Mouse (Mus musculus) right cerebral cortex, adult 18-20 months (tissue): Measurements from ENCODE around the gene Aff3.

ENCODE experiments used
- DNase-seq: peaks from one replicate; pipeline ENCODE4 v3.0.0; 2022; ENCODE audit warnings: mixed read lengths

Gene Aff3

GRCm38 (mm10) chr1:38664777-38665176 lies at the start of gene Aff3:
TSS of gene Aff3 (minus strand) at chr1:38664955.
- DNase-seq = no peak

DNA sequence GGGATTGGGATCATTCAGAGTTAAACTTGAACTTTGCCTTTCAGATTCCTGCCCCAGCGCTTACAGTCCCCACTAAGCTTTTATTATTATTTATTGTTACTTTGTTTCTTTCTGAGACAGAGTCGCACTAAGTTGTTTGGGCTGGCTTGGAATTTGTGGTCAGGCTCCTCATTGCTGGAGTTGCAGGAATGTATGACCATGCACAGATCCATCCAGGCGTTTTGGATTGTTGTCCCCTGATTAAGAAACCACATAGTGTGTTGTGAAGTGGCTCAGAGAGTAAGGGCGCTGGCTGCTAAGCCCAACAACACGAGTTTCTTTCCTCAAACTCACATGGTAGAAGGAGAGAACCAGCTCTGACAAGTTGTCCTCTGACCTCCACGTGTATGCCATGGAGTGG lies 35.9 kb upstream of the Aff3 start:
- no peak for DNase-seq

GRCm38 (mm10) chr1:38699244-38699643 lies 34.5 kb upstream of the Aff3 start:
- DNase-seq = no peak

GRCm38 (mm10) chr1:38695812-38696681 lies 31.3 kb upstream of the Aff3 start:
- DNase-seq = no peak

DNA sequence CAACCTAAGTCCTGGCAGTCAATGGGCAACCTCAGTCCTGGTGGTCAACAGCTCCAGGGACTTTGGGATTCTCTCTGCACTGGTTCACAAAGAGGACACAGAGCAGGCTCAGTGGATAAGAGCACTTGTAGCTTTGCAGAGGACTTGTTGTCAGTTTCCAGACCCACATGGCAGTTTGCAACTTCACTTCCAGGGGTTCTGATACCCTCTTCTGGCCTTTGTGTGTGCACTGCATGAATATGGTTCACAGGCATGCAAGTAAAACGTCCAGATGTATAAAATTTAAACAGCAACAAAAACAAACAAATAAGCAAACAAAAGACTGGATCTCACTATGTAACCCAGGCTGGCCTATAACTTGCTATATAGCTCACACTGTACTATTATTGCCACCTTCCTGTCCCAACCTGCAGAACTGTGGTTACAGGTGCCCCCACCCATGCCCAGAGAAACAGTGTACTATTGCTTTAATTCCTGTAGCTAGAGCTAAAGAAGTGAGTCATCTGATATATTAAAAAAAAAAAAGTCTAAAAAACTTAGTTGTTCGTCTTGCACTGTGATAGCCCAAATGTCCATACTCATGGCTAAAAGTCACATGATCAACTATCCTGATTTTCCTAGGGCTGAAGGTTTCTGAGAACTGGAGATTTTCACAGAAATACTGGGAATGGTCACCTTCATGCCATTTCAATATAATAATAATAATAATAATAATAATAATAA lies 30.5 kb upstream of the Aff3 start:
- DNase-seq = no peak

DNA sequence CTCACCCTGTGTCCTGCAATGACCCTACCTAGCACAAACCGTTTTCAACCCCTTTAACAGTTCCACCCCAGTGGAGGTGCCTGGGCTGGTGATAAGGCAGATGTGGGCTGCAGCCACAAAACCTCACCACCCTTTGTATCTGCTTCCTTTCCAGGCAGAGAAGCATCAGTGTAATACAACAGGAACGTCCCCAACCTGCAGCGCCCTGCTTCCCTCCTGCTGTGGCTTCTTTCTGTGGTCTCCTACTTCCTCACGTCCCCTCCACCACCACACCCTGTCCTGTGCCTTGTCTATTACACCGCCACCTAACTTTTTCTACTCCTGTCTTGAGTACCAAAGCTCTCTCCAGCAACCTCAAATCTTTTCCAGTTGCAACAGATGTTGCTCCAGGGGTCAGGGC lies 29.4 kb upstream of the Aff3 start:
- no peak for DNase-seq

GRCm38 (mm10) chr1:38690471-38690870 lies 25.7 kb upstream of the Aff3 start:
- no peak for DNase-seq

- DNase-seq = no peak
Observed at GRCm38 (mm10) chr1:38688216-38688615, 23.5 kb upstream of the Aff3 start.

GRCm38 (mm10) chr1:38685706-38686105 lies 21.0 kb upstream of the Aff3 start:
- DNase-seq = no peak

DNA sequence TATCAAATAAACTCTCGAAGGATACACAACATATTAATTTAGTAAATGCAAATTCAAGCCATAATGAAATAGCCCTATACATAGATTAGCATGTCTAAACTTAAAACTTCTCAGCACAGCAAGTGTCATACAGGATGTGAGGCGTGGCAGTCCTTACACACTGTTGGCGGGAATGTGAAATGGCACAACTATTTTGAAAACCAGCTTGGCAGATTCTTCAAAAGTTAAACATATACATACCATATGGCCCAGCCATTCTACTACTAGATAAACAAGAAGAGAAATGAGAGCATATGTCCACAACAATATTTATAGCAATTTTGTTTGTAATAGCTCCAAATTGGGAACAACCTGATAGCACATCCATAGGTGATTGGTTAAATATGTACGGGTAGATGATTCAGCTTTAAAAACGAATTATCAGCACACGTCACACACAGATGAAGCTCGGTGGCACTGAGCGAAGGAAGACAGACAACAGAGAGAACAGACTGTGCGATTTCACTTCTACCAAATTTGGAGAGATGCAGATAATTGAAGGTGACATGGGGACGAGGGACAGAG lies 18.5 kb upstream of the Aff3 start:
- no peak for DNase-seq

DNA sequence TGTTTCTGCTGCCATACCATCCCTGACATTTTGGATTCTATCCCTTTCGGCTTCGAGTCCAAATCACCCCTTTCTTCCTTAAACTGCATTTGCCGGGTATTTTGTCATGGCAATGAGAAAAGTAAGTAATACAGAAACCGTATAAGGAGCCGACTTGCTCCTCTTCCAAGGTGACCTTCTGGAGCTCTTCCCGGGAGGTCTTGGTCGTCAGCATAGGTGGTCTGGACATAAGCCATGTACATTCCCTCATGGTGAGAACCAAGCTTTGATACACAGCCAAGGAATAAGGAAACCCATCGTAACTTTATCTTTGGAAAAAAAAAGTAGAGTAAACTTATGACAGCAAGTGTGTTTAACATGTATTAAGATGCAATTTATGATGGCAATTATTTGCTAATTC lies 15.1 kb upstream of the Aff3 start:
- no peak for DNase-seq

GRCm38 (mm10) chr1:38671756-38672155 lies 7.0 kb upstream of the Aff3 start:
- no peak for DNase-seq

GRCm38 (mm10) chr1:38671019-38671418 lies 6.3 kb upstream of the Aff3 start:
- no peak for DNase-seq

- no peak for DNase-seq
Observed at GRCm38 (mm10) chr1:38668327-38668726, 3.6 kb upstream of the Aff3 start.

- no peak for DNase-seq
Observed at GRCm38 (mm10) chr1:38667892-38668291, 3.1 kb upstream of the Aff3 start.

DNA sequence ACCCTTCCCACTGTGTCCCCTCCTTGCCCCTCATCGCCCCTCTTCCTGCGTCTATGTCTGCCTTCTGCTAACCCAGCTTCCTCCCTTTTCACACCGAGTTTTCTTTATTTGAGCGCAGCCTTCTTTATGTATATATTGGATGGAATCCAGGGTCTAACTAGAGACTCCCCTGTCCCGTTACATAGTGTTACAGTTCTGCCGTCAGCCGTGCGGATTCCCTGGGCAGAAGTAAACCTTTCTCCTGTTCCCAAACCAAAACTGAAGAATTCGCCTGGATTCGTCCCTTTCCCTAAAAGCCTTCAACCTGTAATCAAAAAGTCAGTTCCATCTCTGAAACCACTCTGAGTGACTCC lies 2.0 kb upstream of the Aff3 start:
- no peak for DNase-seq

- DNase-seq = no peak
Observed at GRCm38 (mm10) chr1:38666111-38666765, 1.5 kb upstream of the Aff3 start.

DNA sequence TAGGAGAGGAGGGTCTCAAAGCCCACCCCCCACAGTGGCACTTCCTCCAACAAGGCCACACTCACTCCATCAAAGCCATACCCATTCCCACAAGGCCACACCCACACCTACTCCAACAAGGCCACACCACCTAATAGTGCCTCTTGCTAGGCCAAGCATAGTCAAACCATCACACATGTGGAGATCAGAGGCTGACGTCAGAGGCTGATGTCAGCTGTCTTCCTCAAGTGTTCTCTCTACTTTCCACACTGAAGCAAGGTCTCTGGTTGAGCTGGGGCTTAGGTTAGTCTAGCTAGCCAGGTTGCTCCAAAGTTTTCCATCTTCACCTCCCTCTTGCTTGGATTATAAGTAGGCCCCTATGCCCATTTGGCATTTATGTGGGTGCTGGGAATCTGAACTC lies 856 bp upstream of the Aff3 start:
- no peak for DNase-seq

GRCm38 (mm10) chr1:38664261-38664660 lies 494 bp downstream of the Aff3 start:
- no peak for DNase-seq

DNA sequence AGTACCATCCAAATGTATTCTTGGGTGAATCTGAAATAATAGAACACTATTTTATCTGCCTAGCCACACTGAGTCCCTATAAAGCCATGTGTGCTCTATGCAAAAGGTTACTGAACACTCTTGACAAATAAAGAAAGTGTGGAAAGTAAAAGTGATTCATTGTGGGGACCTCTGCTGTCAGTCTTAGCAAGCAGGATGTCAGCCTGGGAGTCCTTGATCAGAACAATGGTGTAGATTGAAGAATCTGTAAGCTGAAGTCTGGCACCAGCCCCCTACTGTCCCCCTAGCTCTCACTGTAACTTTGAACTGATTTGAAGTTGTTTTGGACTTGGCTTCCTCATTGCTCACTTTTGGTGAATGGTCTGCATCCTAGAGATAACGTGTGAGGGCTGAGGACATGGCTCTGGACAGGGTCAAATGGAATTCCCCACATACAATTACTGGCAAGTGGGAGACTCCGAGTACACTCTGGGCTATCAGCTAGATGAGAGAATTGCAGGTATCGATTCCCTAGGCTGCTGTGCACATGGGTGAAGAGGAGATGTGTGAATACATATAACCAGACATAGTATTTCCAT lies 2.0 kb downstream of the Aff3 start:
- DNase-seq = no peak

GRCm38 (mm10) chr1:38658933-38659553 lies 5.7 kb downstream of the Aff3 start:
- DNase-seq = no peak

GRCm38 (mm10) chr1:38658376-38658775 lies 6.4 kb downstream of the Aff3 start:
- no peak for DNase-seq

DNA sequence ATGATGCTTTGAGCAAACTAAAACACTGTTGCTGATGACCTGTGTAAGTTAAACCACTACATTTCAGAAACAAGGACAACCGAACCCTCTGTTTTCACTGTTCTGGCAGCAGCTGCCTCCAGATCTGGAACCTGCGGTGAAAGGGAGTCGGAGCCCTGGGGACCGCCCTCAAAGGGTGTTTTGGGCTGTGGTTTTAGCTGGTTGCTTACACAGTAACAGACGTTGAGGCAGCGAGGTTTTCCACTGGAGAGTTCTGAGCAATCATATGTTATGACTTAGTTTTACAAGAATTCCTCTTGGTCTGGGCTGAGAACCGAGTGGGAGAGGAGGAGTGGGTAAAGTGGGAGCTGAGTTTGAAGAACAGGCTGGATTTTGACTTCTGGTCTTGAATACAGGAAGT lies 7.1 kb downstream of the Aff3 start:
- DNase-seq = no peak
